Mouse (Mus musculus): ENCODE measurements around the gene Gm20388. TPM values are rescaled to one million over a fixed set of nuclear protein-coding genes. Genes with fewer than 3 reads are reported as not detected.
"Not testable (repeated sequence)": the region's sequence is repeated elsewhere in the genome, so short reads cannot be mapped to it uniquely, and the experiment has no call there.

Gm20388 gene
- total RNA-seq, 2 experiments from 2014 or later: 8.8 TPM

DNA sequence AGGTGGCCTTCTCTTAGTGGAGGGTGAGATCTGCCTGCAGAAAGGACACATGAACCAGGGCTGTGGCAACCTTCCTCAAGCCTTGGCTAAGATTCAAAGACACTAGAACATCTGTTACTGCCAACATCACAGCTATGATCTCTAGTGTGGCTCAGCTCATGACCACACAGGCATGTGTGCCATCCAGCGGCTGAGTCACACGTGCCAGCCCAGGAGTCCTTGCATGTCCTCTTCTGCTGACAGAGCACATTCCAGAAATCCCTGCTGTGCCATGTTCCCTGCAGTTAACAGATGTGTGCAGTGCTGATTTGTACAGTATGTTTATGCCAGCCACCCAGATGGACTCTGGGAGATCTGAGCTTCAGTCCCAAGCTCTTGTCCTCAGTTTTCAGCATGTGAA, 4088.9 kb downstream of the Gm20388 start:
- no peak for DNase-seq (ENCODE audit: extremely low spot score in 1 of 2, low spot score in 1 of 2)

- DNase-seq (ENCODE audit: extremely low spot score in 1 of 2, low spot score in 1 of 2): no peak
These were observed 4092.0 kb downstream of the Gm20388 start for GRCm38 (mm10) chr8:124002546-124003108.

GRCm38 (mm10) chr8:124007829-124008228, 4097.2 kb downstream of the Gm20388 start:
- no peak for DNase-seq (ENCODE audit: extremely low spot score in 1 of 2, low spot score in 1 of 2)

DNA sequence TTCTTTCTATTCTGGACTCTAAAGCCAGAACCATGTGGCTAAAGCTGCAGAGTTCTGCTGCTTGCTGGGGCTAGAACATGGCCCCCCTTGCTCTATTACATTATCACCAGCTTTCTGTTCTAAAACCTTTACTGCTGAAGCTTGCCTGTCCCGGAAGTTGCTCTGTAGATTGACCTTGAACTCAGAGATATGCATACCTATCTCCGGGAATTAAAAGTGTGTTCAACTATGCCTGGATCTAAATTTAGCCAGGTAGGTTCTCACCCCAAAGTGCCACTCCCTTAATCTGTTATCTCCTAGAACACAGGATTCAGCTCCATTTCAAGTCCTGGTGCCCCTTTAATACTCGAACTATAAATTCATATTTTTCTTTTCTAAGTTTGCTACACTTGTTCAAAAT, 4100.9 kb downstream of the Gm20388 start:
- no peak for DNase-seq (ENCODE audit: extremely low spot score in 1 of 2, low spot score in 1 of 2)

DNA sequence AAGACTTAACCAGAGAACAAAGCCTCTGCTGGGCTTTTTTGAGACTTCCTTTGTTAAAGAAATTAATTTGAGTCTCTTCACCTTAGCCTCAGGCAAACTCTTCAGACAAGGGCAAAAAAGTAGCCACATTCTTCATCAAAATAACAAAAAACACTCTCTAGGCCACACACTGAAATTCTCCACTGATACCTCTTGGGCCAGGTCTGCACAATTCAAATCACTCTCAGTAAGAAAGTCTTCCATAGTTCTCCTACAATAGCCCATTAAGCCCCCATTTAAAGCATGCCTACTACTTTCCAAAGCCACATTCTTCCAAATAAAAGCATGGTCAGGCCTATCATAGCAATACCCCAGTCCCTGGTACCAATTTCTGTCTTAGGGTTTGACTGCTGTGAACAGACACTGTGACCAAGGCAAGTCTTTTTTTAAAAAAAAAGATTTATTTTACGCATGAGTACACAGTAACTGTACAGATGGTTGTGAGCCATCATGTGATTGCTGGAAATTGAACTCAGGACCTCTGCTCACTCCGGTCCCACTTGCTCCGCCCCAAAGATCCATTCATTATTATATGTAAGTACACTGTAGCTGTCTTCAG, 4101.4 kb downstream of the Gm20388 start:
- DNase-seq (ENCODE audit: extremely low spot score in 1 of 2, low spot score in 1 of 2): no peak

GRCm38 (mm10) chr8:124014299-124014698, 4103.7 kb downstream of the Gm20388 start:
- DNase-seq (ENCODE audit: extremely low spot score in 1 of 2, low spot score in 1 of 2): not testable (repeated sequence)

DNA sequence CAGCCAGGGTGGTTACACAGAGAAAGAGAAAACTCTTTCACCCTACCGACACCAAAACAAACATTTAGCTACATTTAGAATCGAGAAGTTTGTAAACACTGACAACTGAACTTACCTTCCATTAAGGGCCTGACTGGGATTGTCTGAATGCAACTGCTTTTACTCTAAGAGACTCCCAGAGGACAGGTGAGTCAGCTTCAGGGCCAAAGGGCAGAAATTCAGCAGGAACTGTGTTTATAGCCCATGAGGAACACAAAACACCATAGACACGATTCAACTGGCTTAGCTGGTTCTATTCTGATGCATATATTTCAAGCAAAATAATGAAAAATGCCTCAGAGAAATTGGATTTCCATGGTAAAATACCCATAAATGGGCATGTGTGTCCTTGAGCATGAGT, 4104.1 kb downstream of the Gm20388 start:
- DNase-seq (ENCODE audit: extremely low spot score in 1 of 2, low spot score in 1 of 2): no peak

DNA sequence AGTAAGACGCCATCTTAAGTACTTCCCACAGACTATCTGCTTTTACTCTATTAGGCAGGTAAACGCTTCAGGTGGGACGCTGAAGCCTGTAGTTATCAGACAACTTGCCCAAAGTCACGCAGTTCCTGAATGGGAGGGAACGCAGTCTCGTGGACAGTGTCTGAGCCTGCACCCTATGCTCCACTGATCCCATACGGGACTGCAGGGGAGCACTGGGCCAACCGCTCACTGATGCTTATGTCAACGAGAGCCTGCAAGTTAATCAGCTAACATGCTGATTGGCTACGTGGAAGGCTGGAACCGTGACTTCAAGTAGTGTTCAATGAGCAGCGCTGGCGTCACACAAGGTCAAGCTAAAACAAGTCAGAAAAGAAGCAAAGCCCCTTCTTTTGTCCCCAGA, 4109.1 kb downstream of the Gm20388 start:
- DNase-seq (ENCODE audit: extremely low spot score in 1 of 2, low spot score in 1 of 2): no peak

DNA sequence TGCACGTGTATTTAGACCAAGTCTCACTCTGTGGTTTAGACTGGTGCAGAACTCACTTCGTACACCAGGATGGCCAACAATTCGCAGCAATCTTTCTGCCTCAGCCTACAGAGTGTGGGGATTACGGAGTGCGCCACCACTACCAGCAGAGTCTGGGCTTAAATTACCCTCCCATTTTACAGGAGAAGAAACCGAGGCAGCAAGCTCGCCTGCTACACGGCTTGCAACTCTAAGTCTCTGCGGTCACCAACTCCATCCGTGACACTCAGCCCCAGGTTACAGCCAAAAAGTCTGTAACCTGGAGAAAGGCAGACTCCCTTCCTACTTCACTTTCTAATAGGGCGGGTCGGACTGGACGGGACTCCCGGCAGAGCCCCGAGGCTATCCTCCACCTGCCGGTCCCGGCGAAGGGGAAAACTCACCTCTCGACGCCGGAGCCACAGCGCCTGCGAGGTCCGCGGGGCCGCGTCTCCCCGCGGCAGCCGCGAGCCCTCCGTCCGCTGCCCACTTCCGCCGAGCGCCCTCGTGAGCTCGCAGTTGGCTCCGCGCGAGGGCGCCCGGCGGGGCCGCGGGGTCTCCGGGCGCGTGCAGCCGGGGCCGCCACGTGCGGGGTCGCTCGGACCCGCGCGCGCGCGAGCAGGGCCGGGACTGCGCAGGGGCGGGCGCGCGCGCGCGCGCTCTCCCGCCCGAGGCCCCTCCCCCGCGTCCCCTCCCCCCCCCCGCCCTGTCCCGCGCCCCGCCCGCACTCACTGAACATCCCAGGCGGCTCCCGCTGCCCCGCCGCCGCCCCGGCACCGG, 4110.0 kb downstream of the Gm20388 start:
- peak in 1 of 2 experiments; percentile 21 for DNase-seq (ENCODE audit: extremely low spot score in 1 of 2, low spot score in 1 of 2)

- DNase-seq (ENCODE audit: extremely low spot score in 1 of 2, low spot score in 1 of 2): peak; percentile 85 to 93
These were observed 4110.9 kb downstream of the Gm20388 start, which contains the start of the genes Taf5l and Urb2 for GRCm38 (mm10) chr8:124021237-124022227. TSS of gene Taf5l (minus strand) at chr8:124021397. TSS of gene Urb2 (plus strand) at chr8:124021508.

DNA sequence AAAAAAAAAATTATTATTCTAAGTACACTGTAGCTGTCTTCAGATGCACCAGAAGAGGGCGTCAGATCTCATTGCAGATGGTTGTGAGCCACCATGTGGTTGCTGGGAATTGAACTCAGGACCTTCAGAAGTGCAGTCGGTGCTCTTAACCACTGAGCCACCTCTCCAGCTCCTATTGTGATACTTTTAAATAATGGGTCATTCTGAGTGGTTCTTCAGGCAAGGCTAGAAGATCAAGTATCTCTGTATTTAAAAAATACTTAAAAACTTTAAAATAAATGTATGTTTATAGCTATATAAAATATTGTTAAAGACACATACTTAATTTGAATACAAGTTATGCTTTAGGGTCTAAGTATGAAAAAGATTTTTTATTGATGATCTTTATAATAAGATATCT, 4115.6 kb downstream of the Gm20388 start:
- not testable (repeated sequence) for DNase-seq (ENCODE audit: extremely low spot score in 1 of 2, low spot score in 1 of 2)

DNA sequence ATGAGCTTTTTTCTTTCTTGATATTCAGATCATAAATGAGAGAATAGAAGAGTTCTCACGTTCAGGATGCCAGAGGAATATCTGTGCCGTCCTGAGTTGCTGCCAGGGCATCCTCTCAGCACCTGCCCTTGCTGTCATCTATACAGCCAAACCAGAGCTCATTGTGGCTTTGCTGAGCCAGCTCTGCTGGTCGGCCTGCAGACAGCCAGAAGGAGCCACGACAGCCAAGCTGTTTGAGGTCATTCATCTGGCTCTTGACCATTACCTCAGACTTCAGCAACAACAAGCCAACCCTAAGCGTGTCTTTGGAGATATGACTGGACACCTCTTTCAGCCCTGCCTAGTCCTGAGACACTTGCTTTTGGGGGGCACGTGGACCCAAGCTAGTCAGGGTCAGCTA, 4117.2 kb downstream of the Gm20388 start:
- no peak for DNase-seq (ENCODE audit: extremely low spot score in 1 of 2, low spot score in 1 of 2)

- DNase-seq (ENCODE audit: extremely low spot score in 1 of 2, low spot score in 1 of 2): no peak
These were observed 4122.8 kb downstream of the Gm20388 start for GRCm38 (mm10) chr8:124033400-124033799.

- no peak for DNase-seq (ENCODE audit: extremely low spot score in 1 of 2, low spot score in 1 of 2)
These were observed 4127.5 kb downstream of the Gm20388 start for GRCm38 (mm10) chr8:124038121-124038520.

- no peak for DNase-seq (ENCODE audit: extremely low spot score in 1 of 2, low spot score in 1 of 2)
These were observed 4128.7 kb downstream of the Gm20388 start for GRCm38 (mm10) chr8:124039351-124039750.

DNA sequence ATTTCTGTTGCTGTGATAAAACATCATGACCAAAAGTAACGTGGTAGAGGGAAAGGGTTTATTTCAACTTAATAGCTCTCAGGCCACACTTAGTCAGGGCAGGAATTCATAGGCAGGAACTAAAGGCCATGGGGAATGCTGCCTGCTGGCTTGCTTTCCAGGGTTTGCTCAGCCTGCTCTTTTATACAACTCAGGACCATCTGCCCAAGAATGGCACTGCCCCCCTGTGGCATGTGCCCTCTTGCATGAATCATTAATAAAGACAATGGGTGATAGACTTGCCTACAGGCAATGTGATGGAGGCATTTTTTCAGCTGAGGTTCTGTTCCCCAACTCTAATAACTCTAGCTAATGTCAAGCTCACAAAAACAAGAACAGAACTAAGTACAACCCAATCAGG, 4131.6 kb downstream of the Gm20388 start:
- DNase-seq (ENCODE audit: extremely low spot score in 1 of 2, low spot score in 1 of 2): no peak

DNA sequence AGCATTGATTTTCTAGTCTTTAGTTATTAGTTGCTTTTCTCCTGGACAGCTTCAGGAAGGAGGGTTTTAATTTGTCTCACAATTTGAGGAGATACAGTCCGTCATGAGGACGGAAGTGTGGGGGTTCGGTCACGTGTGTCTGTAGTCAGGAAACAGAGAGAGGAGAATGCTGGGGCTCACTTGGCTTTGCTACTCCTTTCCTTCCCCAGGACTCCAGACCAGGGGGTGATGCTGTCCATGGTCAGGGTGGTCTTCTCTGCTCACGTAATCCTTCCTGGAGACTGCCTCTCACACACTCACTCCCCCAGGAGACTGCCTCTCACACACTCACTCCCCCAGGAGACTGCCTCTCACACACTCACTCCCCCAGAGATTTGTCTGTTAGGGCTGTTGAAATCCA, 4133.8 kb downstream of the Gm20388 start:
- no peak for DNase-seq (ENCODE audit: extremely low spot score in 1 of 2, low spot score in 1 of 2)

DNA sequence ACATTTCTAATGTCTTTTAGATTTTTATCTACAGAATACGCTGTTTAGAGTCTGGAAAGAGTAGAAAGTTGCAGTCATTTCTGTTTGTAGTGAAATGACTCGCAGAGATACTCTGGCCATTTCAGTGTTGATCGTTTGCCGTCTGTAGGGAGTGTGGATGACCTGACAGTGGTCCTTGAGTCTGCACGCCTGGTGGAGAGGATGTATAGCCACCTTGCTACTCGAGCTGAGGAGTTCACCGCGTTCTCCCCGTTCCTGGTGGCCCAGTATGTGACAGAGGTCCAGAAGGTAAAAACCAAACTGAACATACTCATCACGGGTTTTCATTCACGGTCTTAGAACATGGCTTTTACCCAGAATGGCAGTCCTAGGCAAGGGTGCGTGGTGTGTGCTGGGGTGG, 4134.3 kb downstream of the Gm20388 start:
- no peak for DNase-seq (ENCODE audit: extremely low spot score in 1 of 2, low spot score in 1 of 2)

GRCm38 (mm10) chr8:124045856-124046255, 4135.2 kb downstream of the Gm20388 start:
- no peak for DNase-seq (ENCODE audit: extremely low spot score in 1 of 2, low spot score in 1 of 2)

DNA sequence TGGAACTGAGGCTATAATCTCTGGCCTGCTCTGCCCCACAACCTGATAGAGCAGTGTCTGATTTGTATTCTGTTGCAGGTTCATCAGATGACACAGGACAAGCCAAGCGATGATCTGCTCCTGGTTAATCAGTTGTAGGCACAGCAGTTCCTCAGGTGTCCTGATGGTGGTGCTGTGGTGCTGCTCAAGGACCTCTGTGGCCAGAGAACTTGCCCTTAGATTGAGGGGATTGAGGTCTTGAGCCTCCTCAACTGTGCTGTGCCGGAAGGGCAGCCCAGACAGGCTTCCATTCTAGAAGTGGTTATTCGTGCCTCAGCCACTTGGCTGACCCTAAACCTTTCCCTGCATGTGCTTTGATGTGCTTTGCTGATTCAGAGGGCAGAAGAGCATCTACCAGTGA, 4141.5 kb downstream of the Gm20388 start:
- peak; percentile 61 to 84 for DNase-seq (ENCODE audit: extremely low spot score in 1 of 2, low spot score in 1 of 2)
